Mouse (Mus musculus): ENCODE results near the gene Calhm4. TPM values are rescaled to one million over a fixed set of nuclear protein-coding genes. Genes with fewer than 3 reads are reported as not detected.
"Not testable (repeated sequence)": the region's sequence is repeated elsewhere in the genome, so short reads cannot be mapped to it uniquely, and the experiment has no call there.

Calhm4 gene
- total and polyA plus RNA-seq, 2 experiments from 2014 or later, result not detected

DNA sequence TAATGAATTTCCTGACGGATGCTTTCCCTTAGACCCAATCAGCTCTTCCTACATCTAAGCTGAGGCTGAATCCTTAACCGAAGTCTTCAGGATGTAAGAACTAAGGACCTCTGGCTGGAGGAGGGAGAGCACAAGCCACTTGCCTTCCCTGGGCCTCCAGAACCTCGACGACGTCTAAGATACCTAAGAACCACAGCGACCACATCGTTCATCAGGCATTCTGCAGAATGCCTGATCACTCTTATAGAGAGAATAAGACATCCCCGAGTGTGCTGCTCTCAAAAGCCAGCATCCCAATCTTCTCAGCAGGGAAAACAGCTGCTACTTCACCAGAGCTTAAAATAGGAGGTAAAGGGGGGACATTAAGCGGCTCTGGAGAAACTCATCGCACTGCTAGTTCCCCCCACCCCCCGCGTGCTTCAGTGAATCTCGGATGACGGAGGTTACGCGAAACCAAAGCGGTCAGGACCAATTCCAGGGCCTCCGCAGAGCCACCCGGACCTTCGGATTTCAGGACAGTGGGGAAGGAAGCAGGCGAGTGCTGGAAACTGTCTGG is 25.3 kb downstream of the Calhm4 start:
- H3K4me1 ChIP-seq (ENCODE audit: control insufficient read depth, insufficient read depth), result peaks cover 11% of the 10 kb centered on the region
- peak overlapping the region; percentile 93 for H3K4me3 ChIP-seq (ENCODE audit: low read depth, low read length)
- DNase-seq (ENCODE audit: low spot score) (peak; percentile 29), ATAC-seq (ENCODE audit: insufficient read depth, low read depth) (peak; percentile 17; the same call in 1 of the 2 replicates)
- under 1% methylated on average over 21 of the region's 21 CpGs for WGBS
- H3K9me3 ChIP-seq (replicated peaks; ENCODE audit: control insufficient read depth, low read length), result no peaks in the 10 kb centered on the region
- H3K9ac ChIP-seq (replicated peaks; ENCODE audit: low read depth, low read length), result peak overlapping the region; percentile 77
- peak overlapping the region; percentile 96 for H3K27ac ChIP-seq (ENCODE audit: low read depth)
- H3K36me3 ChIP-seq (replicated peaks; ENCODE audit: control insufficient read depth, insufficient read depth, low read length), result peaks cover 6% of the 10 kb centered on the region; the same call in 1 of the 2 replicates
- H3K4me2 ChIP-seq (ENCODE audit: low read depth, low read length), result peak overlapping the region; percentile 62
- TF ChIP-seq EP300 (IDR thresholded peaks at IDR 0.05; ENCODE audit: low read depth) (no peak), CTCF (IDR thresholded peaks at IDR 0.05; ENCODE audit: low read depth) (no peak)
- no peaks in the 10 kb centered on the region for H3K27me3 ChIP-seq (ENCODE audit: control insufficient read depth, insufficient read depth, low read length)

GRCm38 (mm10) chr10:34013241-34013640 is 30.9 kb downstream of the Calhm4 start:
- ATAC-seq (ENCODE audit: insufficient read depth, low read depth) (no peak), DNase-seq (ENCODE audit: low spot score) (no peak)
- WGBS, result 85% methylated on average over 2 of the region's 2 CpGs

DNA sequence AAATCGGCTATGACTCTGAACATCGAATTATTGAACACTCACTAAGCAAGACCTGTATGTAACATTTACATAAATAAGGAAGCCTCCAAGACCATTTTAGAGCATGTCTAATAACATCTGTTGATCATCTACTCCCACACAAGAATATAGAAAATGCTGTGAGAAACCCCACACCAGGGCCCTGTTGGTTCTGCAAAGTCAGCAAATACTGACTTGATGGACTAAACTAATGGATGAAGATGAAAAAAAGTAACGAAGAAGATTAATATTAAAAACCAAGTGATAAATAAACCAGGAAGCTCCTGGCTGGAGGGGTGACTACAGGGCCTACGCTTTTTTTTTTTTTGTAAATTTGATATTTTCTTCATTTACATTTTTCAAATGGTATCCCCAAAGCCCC is 31.5 kb downstream of the Calhm4 start:
- H3K4me2 ChIP-seq (ENCODE audit: low read depth, low read length), result no peak overlapping the region
- no peaks in the 10 kb centered on the region for H3K4me1 ChIP-seq (ENCODE audit: control insufficient read depth, insufficient read depth)
- H3K9ac ChIP-seq (replicated peaks; ENCODE audit: low read depth, low read length), result no peak overlapping the region
- DNase-seq (ENCODE audit: low spot score) (no peak), ATAC-seq (ENCODE audit: insufficient read depth, low read depth) (no peak)
- H3K9me3 ChIP-seq (replicated peaks; ENCODE audit: control insufficient read depth, low read length), result no peaks in the 10 kb centered on the region
- peaks cover 11% of the 10 kb centered on the region for H3K36me3 ChIP-seq (replicated peaks; ENCODE audit: control insufficient read depth, insufficient read depth, low read length)
- H3K27me3 ChIP-seq (ENCODE audit: control insufficient read depth, insufficient read depth, low read length), result no peaks in the 10 kb centered on the region
- no peak overlapping the region for H3K27ac ChIP-seq (ENCODE audit: low read depth)
- no peak overlapping the region for H3K4me3 ChIP-seq (ENCODE audit: low read depth, low read length)
- TF ChIP-seq EP300 (IDR thresholded peaks at IDR 0.05; ENCODE audit: low read depth) (no peak), CTCF (IDR thresholded peaks at IDR 0.05; ENCODE audit: low read depth) (no peak)
- WGBS, result 90% methylated on average over 4 of the region's 4 CpGs

More at GRCm38 (mm10) chr10:34013241-34013640, 30.9 kb downstream of the Calhm4 start:
- H3K4me1 ChIP-seq (ENCODE audit: control insufficient read depth, insufficient read depth), result peaks cover 3% of the 10 kb centered on the region
- H3K27ac ChIP-seq (ENCODE audit: low read depth), result no peak overlapping the region
- H3K9ac ChIP-seq (replicated peaks; ENCODE audit: low read depth, low read length), result no peak overlapping the region
- no peak for TF ChIP-seq CTCF (IDR thresholded peaks at IDR 0.05; ENCODE audit: low read depth)
- no peak for TF ChIP-seq EP300 (IDR thresholded peaks at IDR 0.05; ENCODE audit: low read depth)
- H3K9me3 ChIP-seq (replicated peaks; ENCODE audit: control insufficient read depth, low read length), result no peaks in the 10 kb centered on the region
- H3K4me2 ChIP-seq (ENCODE audit: low read depth, low read length), result no peak overlapping the region
- H3K27me3 ChIP-seq (ENCODE audit: control insufficient read depth, insufficient read depth, low read length), result no peaks in the 10 kb centered on the region
- peaks cover 11% of the 10 kb centered on the region for H3K36me3 ChIP-seq (replicated peaks; ENCODE audit: control insufficient read depth, insufficient read depth, low read length)
- no peak overlapping the region for H3K4me3 ChIP-seq (ENCODE audit: low read depth, low read length)

- no peak for ATAC-seq (ENCODE audit: insufficient read depth, low read depth)
- H3K36me3 ChIP-seq (replicated peaks; ENCODE audit: control insufficient read depth, insufficient read depth, low read length), result peaks cover 76% of the 10 kb centered on the region
- H3K27ac ChIP-seq (ENCODE audit: low read depth), result no peak overlapping the region
- no peak overlapping the region for H3K9ac ChIP-seq (replicated peaks; ENCODE audit: low read depth, low read length)
- no peaks in the 10 kb centered on the region for H3K4me1 ChIP-seq (ENCODE audit: control insufficient read depth, insufficient read depth)
- no peaks in the 10 kb centered on the region for H3K27me3 ChIP-seq (ENCODE audit: control insufficient read depth, insufficient read depth, low read length)
- no peak for DNase-seq (ENCODE audit: low spot score)
- H3K9me3 ChIP-seq (replicated peaks; ENCODE audit: control insufficient read depth, low read length), result no peaks in the 10 kb centered on the region
- no peak overlapping the region for H3K4me2 ChIP-seq (ENCODE audit: low read depth, low read length)
- no peak overlapping the region for H3K4me3 ChIP-seq (ENCODE audit: low read depth, low read length)
- TF ChIP-seq EP300 (IDR thresholded peaks at IDR 0.05; ENCODE audit: low read depth) (no peak), CTCF (IDR thresholded peaks at IDR 0.05; ENCODE audit: low read depth) (no peak)
Observed at GRCm38 (mm10) chr10:33998397-33998796, 45.7 kb downstream of the Calhm4 start.

- not testable (repeated sequence) for DNase-seq (ENCODE audit: low spot score); H3K4me1 ChIP-seq (ENCODE audit: control insufficient read depth, insufficient read depth); H3K9ac ChIP-seq (replicated peaks; ENCODE audit: low read depth, low read length); H3K27ac ChIP-seq (ENCODE audit: low read depth); ATAC-seq (ENCODE audit: insufficient read depth, low read depth); H3K9me3 ChIP-seq (replicated peaks; ENCODE audit: control insufficient read depth, low read length); H3K27me3 ChIP-seq (ENCODE audit: control insufficient read depth, insufficient read depth, low read length); H3K4me2 ChIP-seq (ENCODE audit: low read depth, low read length); H3K4me3 ChIP-seq (ENCODE audit: low read depth, low read length)
- H3K36me3 ChIP-seq (replicated peaks; ENCODE audit: control insufficient read depth, insufficient read depth, low read length), result peaks cover 78% of the 10 kb centered on the region
- 88% methylated on average over 6 of the region's 8 CpGs for WGBS
Observed at GRCm38 (mm10) chr10:33996686-33997085, 47.4 kb downstream of the Calhm4 start.

Other genes starting within 250 kb of the Calhm4 start
- not detected in 2 replicates for gene Sult3a1, start 186.6 kb downstream of the Calhm4 start, total RNA-seq (2014; rRNA removed; ENCODE audit: low replicate concordance)
- not detected in 2 replicates for gene Sult3a1, start 186.6 kb downstream of the Calhm4 start, polyA plus RNA-seq (2015; fragmentation: Nextera tagmentation; extraction: Ambion mirVana)
- gene Rsph4a, start 139.2 kb downstream of the Calhm4 start, total RNA-seq (2014; rRNA removed; ENCODE audit: low replicate concordance), result 0.04 TPM in 1 of 2 replicates, not detected in the other
- 0.12 TPM in 1 of 2 replicates, not detected in the other for gene Rsph4a, start 139.2 kb downstream of the Calhm4 start, polyA plus RNA-seq (2015; fragmentation: Nextera tagmentation; extraction: Ambion mirVana)
- gene Zup1, start 93.0 kb downstream of the Calhm4 start, total RNA-seq (2014; rRNA removed; ENCODE audit: low replicate concordance), result 10.4 and 17.8 TPM in 2 replicates
- gene Zup1, start 93.0 kb downstream of the Calhm4 start, polyA plus RNA-seq (2015; fragmentation: Nextera tagmentation; extraction: Ambion mirVana), result 8.2 and 9.2 TPM in 2 replicates
- 87.7 and 152 TPM in 2 replicates for gene Rwdd1, start 24.7 kb downstream of the Calhm4 start, total RNA-seq (2014; rRNA removed; ENCODE audit: low replicate concordance)
- 132 and 142 TPM in 2 replicates for gene Rwdd1, start 24.7 kb downstream of the Calhm4 start, polyA plus RNA-seq (2015; fragmentation: Nextera tagmentation; extraction: Ambion mirVana)
- gene Trappc3l, start 6.7 kb downstream of the Calhm4 start, total RNA-seq (2014; rRNA removed; ENCODE audit: low replicate concordance), result not detected in 2 replicates
- gene Trappc3l, start 6.7 kb downstream of the Calhm4 start, polyA plus RNA-seq (2015; fragmentation: Nextera tagmentation; extraction: Ambion mirVana), result not detected in 2 replicates
- gene Calhm5, start 52.2 kb upstream of the Calhm4 start, total RNA-seq (2014; rRNA removed; ENCODE audit: low replicate concordance), result 1.7 and 2.4 TPM in 2 replicates
- 1.1 and 1.2 TPM in 2 replicates for gene Calhm5, start 52.2 kb upstream of the Calhm4 start, polyA plus RNA-seq (2015; fragmentation: Nextera tagmentation; extraction: Ambion mirVana)
- 0.70 TPM in 1 of 2 replicates, not detected in the other for gene Calhm6, start 83.7 kb upstream of the Calhm4 start, total RNA-seq (2014; rRNA removed; ENCODE audit: low replicate concordance)
- 0.41 and 0.49 TPM in 2 replicates for gene Calhm6, start 83.7 kb upstream of the Calhm4 start, polyA plus RNA-seq (2015; fragmentation: Nextera tagmentation; extraction: Ambion mirVana)
- 19.5 and 36.9 TPM in 2 replicates for gene Dse, start 163.4 kb upstream of the Calhm4 start, total RNA-seq (2014; rRNA removed; ENCODE audit: low replicate concordance)
- gene Dse, start 163.4 kb upstream of the Calhm4 start, polyA plus RNA-seq (2015; fragmentation: Nextera tagmentation; extraction: Ambion mirVana), result 5.8 and 6.1 TPM in 2 replicates
- gene Tspyl1, start 237.9 kb upstream of the Calhm4 start, total RNA-seq (2014; rRNA removed; ENCODE audit: low replicate concordance), result 56.3 and 62.1 TPM in 2 replicates
- 61.2 and 69.1 TPM in 2 replicates for gene Tspyl1, start 237.9 kb upstream of the Calhm4 start, polyA plus RNA-seq (2015; fragmentation: Nextera tagmentation; extraction: Ambion mirVana)